Mouse (Mus musculus) left cerebral cortex, postnatal 25 days (tissue): ENCODE measurements at regions not wholly inside any gene's neighbourhood (a gene's known extent, or its start where the extent isn't known, plus 50 kb on each side); places are given as distances from the start of the nearest gene placed in this dataset.

Experiments used
- DNase-seq, 2 experiments: peaks; one replicate each; pipeline ENCODE4 v3.0.0; 2022; ENCODE audit warnings: low spot score in 2 of 2, mixed read lengths in 1 of 2
- intact Hi-C: fragments of 180-260 bp; cut with DNase I; formaldehyde crosslinking; loops from one replicate; pipeline ENCODE4 v1.15.1; 2025

GRCm38 (mm10) chr8:112933815-112934214 lies 364.0 kb downstream of the Cntnap4 start:
- intact Hi-C loops: no loop called here
- DNase-seq: no peak

GRCm38 (mm10) chr8:112935411-112935810 lies 365.6 kb downstream of the Cntnap4 start:
- intact Hi-C loops: no loop called here
- DNase-seq: no peak

GRCm38 (mm10) chr8:112935897-112936719 lies 366.3 kb downstream of the Cntnap4 start:
- intact Hi-C loops: no loop called here
- DNase-seq: no peak

GRCm38 (mm10) chr8:112972418-112972817 lies 402.6 kb downstream of the Cntnap4 start:
- intact Hi-C loops: loop anchor here (1.0 to 10.0 kb wide), 3 partner anchors 401 to 911 kb away; no protein-coding TSS in a partner anchor
- DNase-seq: peak; percentile 85 to 91

- DNase-seq: no peak
- intact Hi-C loops: loop anchor here (10.0 kb wide), 1 partner anchor 609 kb away; no protein-coding TSS in a partner anchor
These were observed 405.9 kb downstream of the Cntnap4 start for GRCm38 (mm10) chr8:112975734-112976133.

GRCm38 (mm10) chr8:112976312-112976711 lies 406.5 kb downstream of the Cntnap4 start:
- no peak for DNase-seq
- intact Hi-C loops: loop anchor here (10.0 kb wide), 1 partner anchor 608 kb away; no protein-coding TSS in a partner anchor

- no peak for DNase-seq
- intact Hi-C loops: no loop called here
These were observed 423.9 kb downstream of the Cntnap4 start for GRCm38 (mm10) chr8:112993781-112994180.

- no peak for DNase-seq
- intact Hi-C loops: no loop called here
These were observed 437.5 kb downstream of the Cntnap4 start for GRCm38 (mm10) chr8:113007356-113007755.

GRCm38 (mm10) chr8:113028880-113029279 lies 459.0 kb downstream of the Cntnap4 start:
- intact Hi-C loops: no loop called here
- no peak for DNase-seq

- intact Hi-C loops: no loop called here
- DNase-seq: peak; percentile 3 to 4
These were observed 482.1 kb downstream of the Cntnap4 start for GRCm38 (mm10) chr8:113051770-113052473.

GRCm38 (mm10) chr8:113065246-113066169 lies 495.7 kb downstream of the Cntnap4 start:
- intact Hi-C loops: no loop called here
- no peak for DNase-seq

- intact Hi-C loops: no loop called here
- DNase-seq: no peak
These were observed 496.4 kb downstream of the Cntnap4 start for GRCm38 (mm10) chr8:113066170-113066708.

GRCm38 (mm10) chr8:113083976-113084375 lies 514.1 kb downstream of the Cntnap4 start:
- intact Hi-C loops: no loop called here
- DNase-seq: peak in 1 of 2 experiments; percentile 15

- DNase-seq: no peak
- intact Hi-C loops: no loop called here
These were observed 517.7 kb downstream of the Cntnap4 start for GRCm38 (mm10) chr8:113087586-113087985.

- DNase-seq: no peak
- intact Hi-C loops: no loop called here
These were observed 523.7 kb upstream of the Mon1b start for GRCm38 (mm10) chr8:113111665-113112064.

GRCm38 (mm10) chr8:113114165-113114700 lies 521.2 kb upstream of the Mon1b start:
- intact Hi-C loops: no loop called here
- peak; percentile 5 to 86 for DNase-seq

- no peak for DNase-seq
- intact Hi-C loops: loop anchor here (5.0 kb wide), 1 partner anchor 135 kb away; no protein-coding TSS in a partner anchor
These were observed 518.1 kb upstream of the Mon1b start for GRCm38 (mm10) chr8:113117241-113117640.

GRCm38 (mm10) chr8:113125586-113125985 lies 509.8 kb upstream of the Mon1b start:
- intact Hi-C loops: no loop called here
- no peak for DNase-seq

- no peak for DNase-seq
These were observed 498.0 kb upstream of the Mon1b start for GRCm38 (mm10) chr8:113137361-113137760.

More at GRCm38 (mm10) chr8:113137361-113137760, 498.0 kb upstream of the Mon1b start:
- intact Hi-C loops: no loop called here
